Mouse (Mus musculus) heart, postnatal 0 days (tissue): ENCODE measurements around the gene Mdga2. TPM values are rescaled to one million over a fixed set of nuclear protein-coding genes. Genes with fewer than 3 reads are reported as not detected.

Experiments
- ATAC-seq: fragments of 200-750 bp; cut with Nextera tagmentation; 2 replicates; pipeline ENCODE4 v1.8.0; 2017; ENCODE audit warnings: low read depth, moderate number of reproducible peaks, moderate library complexity; ENCODE audit not compliant: insufficient read depth
- DNase-seq: peaks from one replicate; pipeline ENCODE4 v3.0.0-alpha.2; 2016; ENCODE audit warnings: low spot score
- H3K27ac ChIP-seq: fragments of 300-500 bp; sonication (generic); 2 replicates; pipeline ENCODE4 v1.5.1; 2014; ENCODE audit warnings: low read depth, mild to moderate bottlenecking
- H3K27me3 ChIP-seq: fragments of 300-500 bp; sonication (generic); 2 replicates; pipeline ENCODE4 v1.6.1; 2014; ENCODE audit warnings: low read length, mixed read lengths; ENCODE audit not compliant: control insufficient read depth, insufficient read depth
- H3K36me3 ChIP-seq: fragments of 300-500 bp; sonication (generic); replicated peaks from 2 replicates; pipeline ENCODE4 v1.6.1; 2014; ENCODE audit warnings: low read length, mixed read lengths; ENCODE audit not compliant: control insufficient read depth, insufficient read depth
- H3K4me1 ChIP-seq: fragments of 300-500 bp; sonication (generic); 2 replicates; pipeline ENCODE4 v1.6.1; 2014; ENCODE audit warnings: antibody characterized with exemption; ENCODE audit not compliant: control insufficient read depth, insufficient read depth
- H3K4me2 ChIP-seq: fragments of 300-500 bp; sonication (generic); 2 replicates; pipeline ENCODE4 v1.6.1; 2014; ENCODE audit warnings: low read depth, mild to moderate bottlenecking, low read length, moderate library complexity
- H3K4me3 ChIP-seq: fragments of 300-500 bp; sonication (generic); 2 replicates; pipeline ENCODE4 v1.5.1; 2014; ENCODE audit warnings: low read depth, low read length
- H3K9ac ChIP-seq: fragments of 300-500 bp; sonication (generic); replicated peaks from 2 replicates; pipeline ENCODE4 v1.6.1; 2014; ENCODE audit warnings: low read depth, low read length, mixed read lengths
- H3K9me3 ChIP-seq: fragments of 300-500 bp; sonication (generic); replicated peaks from 2 replicates; pipeline ENCODE4 v1.6.1; 2016; ENCODE audit warnings: low read length; ENCODE audit not compliant: control insufficient read depth
- CTCF ChIP-seq: IDR thresholded peaks from 2 replicates; pipeline ENCODE4 v1.5.1; 2016; ENCODE audit warnings: antibody characterized with exemption, control low read depth, low read depth
- EP300 ChIP-seq: IDR thresholded peaks from 2 replicates; pipeline ENCODE4 v1.6.1; 2016; ENCODE audit warnings: antibody characterized with exemption, low read depth
- WGBS: fragments of 180-500 bp; shearing (Covaris S2); extraction: QIAGEN DNeasy Blood & Tissue Kit; methylation state at CpG from one replicate; pipeline ENCODE4 v1.1.7; 2014; 5-methylcytosine and 5-hydroxymethylcytosine counted together
- polyA plus RNA-seq: library from polyadenylated mRNA; unstranded; fragments of >200 nt; fragmentation: Nextera tagmentation; extraction: Ambion mirVana; gene quantifications from 2 replicates; pipeline ENCODE4 v1.2.1, GENCODE M21; 2015
- total RNA-seq: library from RNA; depleted of rRNA; stranded (reverse); fragments of >200 nt; gene quantifications from 2 replicates; pipeline ENCODE4 v1.2.3, GENCODE M21; 2014; ENCODE audit warnings: low replicate concordance

The Mdga2 gene
- total and polyA plus RNA-seq, 2 experiments from 2014 or later, result 0.16 to 0.19 TPM

- no peaks in the 10 kb centered on the region for H3K36me3 ChIP-seq
- no peak for TF ChIP-seq CTCF
- TF ChIP-seq EP300, result no peak
- WGBS, result 69% methylated on average over 1 of the region's 1 CpGs
- no peak overlapping the region for H3K4me3 ChIP-seq
- H3K4me1 ChIP-seq, result no peaks in the 10 kb centered on the region
- H3K27ac ChIP-seq, result no peak overlapping the region
- H3K9me3 ChIP-seq, result no peaks in the 10 kb centered on the region
- H3K4me2 ChIP-seq, result no peak overlapping the region
- no peaks in the 10 kb centered on the region for H3K27me3 ChIP-seq
- ATAC-seq (no peak), DNase-seq (no peak)
- H3K9ac ChIP-seq, result no peak overlapping the region
These were observed 333.7 kb downstream of the Mdga2 start for GRCm38 (mm10) chr12:66888636-66889035.

GRCm38 (mm10) chr12:66866199-66866598, 356.1 kb downstream of the Mdga2 start:
- 72% methylated on average over 3 of the region's 3 CpGs for WGBS
- H3K36me3 ChIP-seq, result no peaks in the 10 kb centered on the region
- no peaks in the 10 kb centered on the region for H3K27me3 ChIP-seq
- no peak overlapping the region for H3K4me3 ChIP-seq
- no peak overlapping the region for H3K4me2 ChIP-seq
- DNase-seq (no peak), ATAC-seq (no peak)
- no peaks in the 10 kb centered on the region for H3K9me3 ChIP-seq
- no peak for TF ChIP-seq EP300
- no peak for TF ChIP-seq CTCF
- no peaks in the 10 kb centered on the region for H3K4me1 ChIP-seq
- no peak overlapping the region for H3K9ac ChIP-seq
- no peak overlapping the region for H3K27ac ChIP-seq

GRCm38 (mm10) chr12:66853167-66853566, 369.2 kb downstream of the Mdga2 start:
- no peaks in the 10 kb centered on the region for H3K4me1 ChIP-seq
- ATAC-seq, result no peak
- TF ChIP-seq EP300 (no peak), CTCF (peak; percentile 47)
- H3K4me2 ChIP-seq, result no peak overlapping the region
- no peaks in the 10 kb centered on the region for H3K36me3 ChIP-seq
- no peak overlapping the region for H3K4me3 ChIP-seq
- no peak overlapping the region for H3K27ac ChIP-seq
- no peak overlapping the region for H3K9ac ChIP-seq
- H3K9me3 ChIP-seq, result no peaks in the 10 kb centered on the region
- 19% methylated on average over 3 of the region's 3 CpGs for WGBS
- H3K27me3 ChIP-seq, result no peaks in the 10 kb centered on the region
- DNase-seq, result no peak

GRCm38 (mm10) chr12:66840336-66840735, 382.0 kb downstream of the Mdga2 start:
- no peak overlapping the region for H3K27ac ChIP-seq

GRCm38 (mm10) chr12:66755653-66756052, 466.7 kb downstream of the Mdga2 start:
- no peaks in the 10 kb centered on the region for H3K9me3 ChIP-seq
- no peak for ATAC-seq
- TF ChIP-seq CTCF, result no peak
- no peak for TF ChIP-seq EP300

More at GRCm38 (mm10) chr12:66840336-66840735, 382.0 kb downstream of the Mdga2 start:
- H3K9ac ChIP-seq, result no peak overlapping the region
- H3K4me3 ChIP-seq, result no peak overlapping the region
- H3K27me3 ChIP-seq, result no peaks in the 10 kb centered on the region
- H3K36me3 ChIP-seq, result no peaks in the 10 kb centered on the region
- ATAC-seq (no peak), DNase-seq (no peak)
- 42% methylated on average over 3 of the region's 3 CpGs for WGBS
- TF ChIP-seq CTCF, result no peak
- no peak for TF ChIP-seq EP300
- H3K9me3 ChIP-seq, result no peaks in the 10 kb centered on the region
- H3K4me2 ChIP-seq, result no peak overlapping the region
- no peaks in the 10 kb centered on the region for H3K4me1 ChIP-seq

GRCm38 (mm10) chr12:66734536-66734935, 487.8 kb downstream of the Mdga2 start:
- no peak for TF ChIP-seq EP300
- no peak for TF ChIP-seq CTCF
- Histone ChIP-seq H3K4me3 (no peak overlapping the region), H3K27ac (no peak overlapping the region), H3K9ac (no peak overlapping the region), H3K27me3 (no peaks in the 10 kb centered on the region), H3K4me2 (no peak overlapping the region), H3K9me3 (no peaks in the 10 kb centered on the region), H3K36me3 (no peaks in the 10 kb centered on the region), H3K4me1 (no peaks in the 10 kb centered on the region)
- WGBS, result 32% methylated on average over 3 of the region's 3 CpGs
- DNase-seq (no peak), ATAC-seq (no peak)

More at GRCm38 (mm10) chr12:66755653-66756052, 466.7 kb downstream of the Mdga2 start:
- Histone ChIP-seq H3K4me2 (no peak overlapping the region), H3K27ac (no peak overlapping the region), H3K36me3 (no peaks in the 10 kb centered on the region), H3K9ac (no peak overlapping the region), H3K27me3 (no peaks in the 10 kb centered on the region), H3K4me3 (no peak overlapping the region), H3K4me1 (no peaks in the 10 kb centered on the region)
- DNase-seq, result no peak
